Mouse (Mus musculus): ENCODE results near the gene Trpc1.

The Trpc1 gene

GRCm38 (mm10) chr9:95696581-95696980, 53.6 kb downstream of the Trpc1 start:
- peak; percentile 64 for DNase-seq

GRCm38 (mm10) chr9:95695023-95695422, 55.2 kb downstream of the Trpc1 start:
- no peak for DNase-seq

GRCm38 (mm10) chr9:95694526-95694925, 55.6 kb downstream of the Trpc1 start:
- no peak for DNase-seq

- no peak for DNase-seq
These were observed 56.6 kb downstream of the Trpc1 start for GRCm38 (mm10) chr9:95693528-95694100.

GRCm38 (mm10) chr9:95692823-95693222, 57.4 kb downstream of the Trpc1 start:
- DNase-seq = peak; percentile 70

GRCm38 (mm10) chr9:95688064-95688463, 62.1 kb downstream of the Trpc1 start:
- no peak for DNase-seq

- no peak for DNase-seq
These were observed 64.3 kb downstream of the Trpc1 start for GRCm38 (mm10) chr9:95685660-95686440.

- no peak for DNase-seq
These were observed 69.5 kb downstream of the Trpc1 start for GRCm38 (mm10) chr9:95680691-95681090.

GRCm38 (mm10) chr9:95679966-95680365, 70.2 kb downstream of the Trpc1 start:
- no peak for DNase-seq

- DNase-seq = no peak
These were observed 74.2 kb downstream of the Trpc1 start for GRCm38 (mm10) chr9:95676021-95676420.

- peak; percentile 87 for DNase-seq
These were observed 75.0 kb downstream of the Trpc1 start for GRCm38 (mm10) chr9:95675064-95675699.

- no peak for DNase-seq
These were observed 77.4 kb downstream of the Trpc1 start for GRCm38 (mm10) chr9:95672760-95673159.

- no peak for DNase-seq
These were observed 77.8 kb downstream of the Trpc1 start for GRCm38 (mm10) chr9:95672331-95672730.

GRCm38 (mm10) chr9:95668306-95668705, 81.9 kb downstream of the Trpc1 start:
- DNase-seq = no peak

GRCm38 (mm10) chr9:95667836-95668235, 82.3 kb downstream of the Trpc1 start:
- DNase-seq = peak; percentile 47

- no peak for DNase-seq
These were observed 84.3 kb downstream of the Trpc1 start for GRCm38 (mm10) chr9:95665835-95666234.

GRCm38 (mm10) chr9:95664290-95664989, 85.7 kb downstream of the Trpc1 start:
- no peak for DNase-seq

- DNase-seq = no peak
These were observed 92.2 kb downstream of the Trpc1 start for GRCm38 (mm10) chr9:95657941-95658340.
